Mouse (Mus musculus): ENCODE results near the gene Rtl5.
"Not testable (repeated sequence)": the region's sequence is repeated elsewhere in the genome, so short reads cannot be mapped to it uniquely, and the experiment has no call there.

The Rtl5 gene

GRCm38 (mm10) chrX:102070591-102071471, at the start of gene Rtl5:
TSS of gene Rtl5 (minus strand) at chrX:102071304.
- in situ Hi-C loops (cut with MboI; ENCODE audit: unreplicated experiment in 2 of 2): loop anchor here in 1 of 2 experiments (25.0 kb wide), 1 partner anchor 566 kb away; the partner anchor contains the start of gene Phka1

GRCm38 (mm10) chrX:102119042-102119864, 48.1 kb upstream of the Rtl5 start, which contains the start of gene Pin4:
TSS of gene Pin4 (plus strand) at chrX:102119447.
- in situ Hi-C loops (cut with MboI; ENCODE audit: unreplicated experiment in 2 of 2): loop anchor here (5.0 to 10.0 kb wide), 2 partner anchors 37 to 54 kb away; no protein-coding TSS in a partner anchor

- in situ Hi-C loops (cut with MboI; ENCODE audit: unreplicated experiment in 2 of 2): loop anchor here (5.0 to 10.0 kb wide), 2 partner anchors 33 to 51 kb away; no protein-coding TSS in a partner anchor
Observed at GRCm38 (mm10) chrX:102115676-102116075, 44.6 kb upstream of the Rtl5 start.

GRCm38 (mm10) chrX:102109349-102109748, 38.2 kb upstream of the Rtl5 start:
- in situ Hi-C loops (cut with MboI; ENCODE audit: unreplicated experiment in 2 of 2): not testable (repeated sequence)

GRCm38 (mm10) chrX:102103830-102104229, 32.7 kb upstream of the Rtl5 start:
- in situ Hi-C loops (cut with MboI; ENCODE audit: unreplicated experiment in 2 of 2): not testable (repeated sequence)

GRCm38 (mm10) chrX:102101886-102102285, 30.8 kb upstream of the Rtl5 start:
- in situ Hi-C loops (cut with MboI; ENCODE audit: unreplicated experiment in 2 of 2): no loop called here

GRCm38 (mm10) chrX:102094381-102094904, 23.3 kb upstream of the Rtl5 start:
- in situ Hi-C loops (cut with MboI; ENCODE audit: unreplicated experiment in 2 of 2): loop anchor here in 1 of 2 experiments (25.0 kb wide), 1 partner anchor 1518 kb away; no protein-coding TSS in a partner anchor

- in situ Hi-C loops (cut with MboI; ENCODE audit: unreplicated experiment in 2 of 2): loop anchor here in 1 of 2 experiments (25.0 kb wide), 1 partner anchor 1522 kb away; no protein-coding TSS in a partner anchor
Observed at GRCm38 (mm10) chrX:102090605-102091004, 19.5 kb upstream of the Rtl5 start.

- in situ Hi-C loops (cut with MboI; ENCODE audit: unreplicated experiment in 2 of 2): loop anchor here in 1 of 2 experiments (25.0 kb wide), 1 partner anchor 1526 kb away; no protein-coding TSS in a partner anchor
Observed at GRCm38 (mm10) chrX:102085798-102086443, 14.8 kb upstream of the Rtl5 start.

- in situ Hi-C loops (cut with MboI; ENCODE audit: unreplicated experiment in 2 of 2): loop anchor here (5.0 to 25.0 kb wide), 2 partner anchors 35 to 1530 kb away; partner anchors contain the start of gene Pin4 (in 2 of the 2)
Observed at GRCm38 (mm10) chrX:102082340-102082739, 11.2 kb upstream of the Rtl5 start.

- in situ Hi-C loops (cut with MboI; ENCODE audit: unreplicated experiment in 2 of 2): loop anchor here (5.0 to 25.0 kb wide), 2 partner anchors 36 to 1531 kb away; partner anchors contain the start of gene Pin4 (in 2 of the 2)
Observed at GRCm38 (mm10) chrX:102081573-102082279, 10.6 kb upstream of the Rtl5 start.

- in situ Hi-C loops (cut with MboI; ENCODE audit: unreplicated experiment in 2 of 2): loop anchor here (5.0 to 25.0 kb wide), 2 partner anchors 36 to 1531 kb away; partner anchors contain the start of gene Pin4 (in 2 of the 2)
Observed at GRCm38 (mm10) chrX:102081076-102081475, 10.0 kb upstream of the Rtl5 start.

GRCm38 (mm10) chrX:102076886-102077765, 6.0 kb upstream of the Rtl5 start:
- in situ Hi-C loops (cut with MboI; ENCODE audit: unreplicated experiment in 2 of 2): loop anchor here in 1 of 2 experiments (25.0 kb wide), 1 partner anchor 1535 kb away; no protein-coding TSS in a partner anchor

- in situ Hi-C loops (cut with MboI; ENCODE audit: unreplicated experiment in 2 of 2): loop anchor here in 1 of 2 experiments (25.0 kb wide), 1 partner anchor 1537 kb away; no protein-coding TSS in a partner anchor
Observed at GRCm38 (mm10) chrX:102075158-102075557, 4.1 kb upstream of the Rtl5 start.

GRCm38 (mm10) chrX:102074435-102074834, 3.3 kb upstream of the Rtl5 start:
- in situ Hi-C loops (cut with MboI; ENCODE audit: unreplicated experiment in 2 of 2): loop anchor here in 1 of 2 experiments (25.0 kb wide), 1 partner anchor 563 kb away; the partner anchor contains the start of gene Phka1

- in situ Hi-C loops (cut with MboI; ENCODE audit: unreplicated experiment in 2 of 2): loop anchor here in 1 of 2 experiments (25.0 kb wide), 1 partner anchor 564 kb away; the partner anchor contains the start of gene Phka1
Observed at GRCm38 (mm10) chrX:102073605-102074325, 2.7 kb upstream of the Rtl5 start.

- in situ Hi-C loops (cut with MboI; ENCODE audit: unreplicated experiment in 2 of 2): loop anchor here in 1 of 2 experiments (25.0 kb wide), 1 partner anchor 566 kb away; the partner anchor contains the start of gene Phka1
Observed at GRCm38 (mm10) chrX:102071517-102071916, 413 bp upstream of the Rtl5 start.

Measured in v-Abl transformed pro-B cells (cell line).